Mouse (Mus musculus): ENCODE results near the gene Ado.

DNA sequence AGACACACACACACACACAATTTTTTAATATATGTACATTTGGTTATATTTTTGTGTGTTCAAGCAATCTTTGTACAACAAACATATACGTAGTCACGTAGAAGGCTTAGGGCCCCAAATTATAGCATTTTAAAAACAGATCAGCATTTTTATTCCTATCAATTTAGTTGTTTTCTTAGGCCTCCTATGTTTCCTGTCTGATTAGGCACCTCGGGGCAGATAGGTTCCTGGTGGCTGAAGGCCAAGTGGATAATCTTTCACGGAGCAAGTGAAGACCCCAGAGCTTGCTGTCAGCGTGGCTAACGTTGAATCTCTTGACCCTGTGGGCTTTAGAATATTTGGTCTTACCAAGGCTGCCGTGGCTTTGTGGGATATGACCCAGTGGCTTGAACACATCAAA lies 20.8 kb upstream of the Ado start:
- TF ChIP-seq CTCF (IDR thresholded peaks at IDR 0.05) (no peak), EP300 (IDR thresholded peaks at IDR 0.05) (no peak)
